Mouse (Mus musculus): ENCODE data around the gene AI837181. TPM values are rescaled to one million over a fixed set of nuclear protein-coding genes. Genes with fewer than 3 reads are reported as not detected.
A peak's percentile ranks its signal among the peaks of the same experiment; 100 is the strongest.

AI837181 gene
- polyA plus RNA-seq, 1 experiment from 2014 or later = 50.8 TPM

DNA sequence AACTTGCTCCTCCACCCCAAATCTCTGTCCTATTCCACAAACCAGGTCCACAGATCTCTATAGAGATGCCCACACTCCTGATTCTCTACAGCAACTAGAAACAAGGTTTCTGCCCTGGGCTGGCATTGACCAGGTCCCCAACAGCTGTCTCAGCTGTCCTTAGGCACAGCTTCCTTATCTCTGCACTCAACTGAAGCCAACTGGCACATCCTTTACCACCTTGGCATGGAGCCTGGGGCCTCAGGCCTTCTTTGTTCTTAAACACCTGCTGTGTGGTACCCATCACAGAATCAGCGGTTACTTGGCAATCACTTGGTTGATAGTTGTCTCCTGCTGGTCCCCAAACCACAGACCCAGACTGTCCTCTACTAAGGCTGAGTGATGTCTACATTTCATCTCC, 5.5 kb downstream of the AI837181 start:
- no peak for ATAC-seq (ENCODE audit: low FRiP score)
- 93% methylated on average over 1 of the region's 1 CpGs for WGBS
- H3K4me1 ChIP-seq = peaks cover 34% of the 10 kb centered on the region
- peaks cover 15% of the 10 kb centered on the region; the same call in 1 of the 2 replicates for H3K27me3 ChIP-seq
- peaks cover 14% of the 10 kb centered on the region for H3K36me3 ChIP-seq (replicated peaks)
- H3K9ac ChIP-seq = no peak overlapping the region
- no peaks in the 10 kb centered on the region for H3K9me3 ChIP-seq
- no peak overlapping the region for H3K4me2 ChIP-seq
- H3K27ac ChIP-seq = no peak overlapping the region
- H3K4me3 ChIP-seq (replicated peaks) = no peak overlapping the region

DNA sequence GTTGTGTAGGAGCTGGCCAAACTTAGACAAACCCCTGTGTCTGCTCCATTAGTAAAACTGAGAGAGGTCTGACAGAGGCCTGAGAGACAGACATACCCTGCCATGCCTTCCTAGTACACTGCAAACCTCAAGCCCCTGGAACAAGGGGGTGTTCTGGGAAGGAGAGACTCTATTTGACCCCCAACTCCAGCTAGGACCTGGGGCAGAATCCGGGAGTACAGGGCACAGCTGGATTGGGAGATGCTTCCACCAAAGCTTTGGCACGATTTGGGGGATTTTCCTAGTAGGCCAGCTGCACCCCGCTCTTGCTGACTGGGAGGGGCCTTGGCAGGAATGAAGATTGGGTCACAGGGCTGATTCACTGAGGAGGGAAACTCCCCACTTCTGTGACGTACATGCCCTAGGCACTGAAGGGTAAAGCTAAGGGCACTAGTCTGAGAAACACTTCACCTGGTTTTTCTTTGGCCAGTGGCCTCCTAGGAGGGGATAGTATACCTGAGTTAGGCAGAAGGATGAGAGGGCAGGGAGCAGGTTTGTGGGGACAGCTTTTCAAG, 7.0 kb downstream of the AI837181 start:
- Histone ChIP-seq H3K36me3 (replicated peaks) (peaks cover 4% of the 10 kb centered on the region), H3K9ac (no peak overlapping the region), H3K4me2 (no peak overlapping the region), H3K27ac (no peak overlapping the region), H3K9me3 (no peaks in the 10 kb centered on the region), H3K27me3 (peaks cover 17% of the 10 kb centered on the region; the same call in 1 of the 2 replicates), H3K4me3 (replicated peaks) (no peak overlapping the region), H3K4me1 (peaks cover 19% of the 10 kb centered on the region)
- ATAC-seq (ENCODE audit: low FRiP score) = no peak
- 79% methylated on average over 4 of the region's 4 CpGs for WGBS

DNA sequence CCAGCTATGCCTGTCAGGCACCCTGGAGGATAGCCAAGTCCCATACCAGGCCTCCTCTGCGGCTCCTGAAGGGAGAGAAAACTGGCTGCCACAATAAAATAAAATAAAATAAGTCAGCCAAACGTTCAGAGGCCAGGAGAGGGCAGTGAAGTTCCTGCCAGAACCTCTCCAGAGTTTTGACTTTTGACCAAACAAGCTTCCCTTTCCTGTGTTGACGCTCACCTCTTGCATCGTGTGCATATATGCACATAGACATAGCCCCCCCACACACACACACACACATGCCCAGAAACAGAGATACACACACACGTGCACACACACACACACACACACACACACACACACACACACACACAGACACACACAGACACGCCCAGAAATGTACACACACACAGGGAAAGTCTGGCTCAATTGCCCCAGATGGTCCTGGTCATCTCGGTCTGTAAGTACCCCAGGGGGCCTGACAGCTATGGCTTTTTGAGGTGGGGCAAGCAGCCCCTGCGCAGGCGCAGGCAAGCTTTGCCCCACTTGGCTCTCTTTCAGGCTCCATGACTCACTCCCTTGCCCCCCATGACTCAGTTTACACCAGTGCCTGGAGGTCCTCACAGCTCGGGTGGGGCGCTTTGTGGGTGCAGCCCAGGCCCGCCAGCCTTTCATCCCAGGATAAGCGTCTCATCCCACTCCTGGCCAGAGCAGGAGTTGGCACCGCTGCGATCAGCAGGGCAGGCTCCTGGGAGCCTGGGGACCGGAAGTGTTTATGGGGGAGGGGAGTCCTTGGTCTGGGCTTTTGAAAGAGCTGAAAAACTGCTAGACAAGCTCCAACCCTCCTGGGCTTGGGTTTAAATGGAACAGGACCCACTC, 8.3 kb downstream of the AI837181 start:
- Histone ChIP-seq H3K4me3 (replicated peaks) (peak overlapping the region; percentile 8; the same call in 1 of the 2 replicates), H3K4me2 (peak overlapping the region; percentile 43), H3K9me3 (no peaks in the 10 kb centered on the region), H3K36me3 (replicated peaks) (no peaks in the 10 kb centered on the region), H3K27me3 (peaks cover 18% of the 10 kb centered on the region; the same call in 1 of the 2 replicates), H3K4me1 (peaks cover 12% of the 10 kb centered on the region), H3K27ac (no peak overlapping the region), H3K9ac (peak overlapping the region; percentile 2; the same call in 1 of the 2 replicates)
- no peak for ATAC-seq (ENCODE audit: low FRiP score)
- 13% methylated on average over 16 of the region's 16 CpGs for WGBS

DNA sequence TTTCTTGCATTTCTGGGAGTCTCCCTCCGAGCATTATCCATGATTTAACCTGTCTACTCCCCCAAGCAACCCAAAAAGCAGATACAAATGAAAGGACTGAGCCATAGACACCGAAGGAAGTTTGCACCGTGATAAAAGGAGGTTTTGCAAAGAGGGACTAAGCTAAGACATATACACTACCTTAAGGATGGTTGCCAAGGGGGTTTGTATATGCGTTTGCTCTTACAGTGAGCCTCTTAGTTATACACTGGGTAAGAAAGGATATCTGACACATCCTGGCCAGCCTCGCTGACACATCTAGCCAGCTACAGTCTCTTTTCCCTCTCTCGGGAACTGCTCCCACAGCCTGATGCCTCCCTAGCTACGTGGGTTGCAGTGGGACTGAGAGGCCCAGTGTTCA, 9.0 kb downstream of the AI837181 start:
- WGBS = 68% methylated on average over 7 of the region's 7 CpGs
- peaks cover 12% of the 10 kb centered on the region for H3K4me1 ChIP-seq
- no peak overlapping the region for H3K4me3 ChIP-seq (replicated peaks)
- H3K4me2 ChIP-seq = no peak overlapping the region
- no peak overlapping the region for H3K27ac ChIP-seq
- peak overlapping the region; percentile 2; the same call in 1 of the 2 replicates for H3K9ac ChIP-seq
- H3K36me3 ChIP-seq (replicated peaks) = no peaks in the 10 kb centered on the region
- H3K27me3 ChIP-seq = peaks cover 18% of the 10 kb centered on the region; the same call in 1 of the 2 replicates
- no peak for ATAC-seq (ENCODE audit: low FRiP score)
- H3K9me3 ChIP-seq = no peaks in the 10 kb centered on the region

DNA sequence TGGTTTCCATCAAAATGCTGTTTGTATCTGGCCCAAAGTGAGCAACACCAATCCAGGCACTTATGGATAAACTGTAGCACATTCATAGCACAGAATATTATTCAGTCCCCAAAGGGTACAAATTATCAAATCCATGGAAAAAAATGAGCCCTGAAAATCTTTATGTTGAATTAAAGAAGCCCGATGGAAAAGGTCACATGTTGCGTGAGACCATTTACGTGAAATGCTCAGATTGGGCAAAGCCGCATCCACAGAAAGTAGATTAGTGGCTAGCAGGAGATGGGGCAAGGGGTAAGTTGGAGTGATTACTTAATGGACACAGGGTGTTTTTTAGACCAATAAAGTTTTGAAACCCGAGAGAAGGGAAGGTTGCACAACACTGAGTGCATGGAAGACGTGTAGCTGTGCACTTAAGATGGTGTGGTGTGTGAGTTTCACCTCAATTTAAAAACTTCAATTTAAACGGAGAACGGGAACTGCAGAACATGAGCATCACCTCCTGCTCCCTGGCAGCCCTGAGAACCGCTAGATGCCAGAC, 19.5 kb downstream of the AI837181 start:
- H3K4me1 ChIP-seq = peaks cover 18% of the 10 kb centered on the region
- no peak overlapping the region for H3K4me2 ChIP-seq
- H3K4me3 ChIP-seq (replicated peaks) = no peak overlapping the region
- H3K9ac ChIP-seq = no peak overlapping the region
- peaks cover 9% of the 10 kb centered on the region; the same call in 1 of the 2 replicates for H3K9me3 ChIP-seq
- H3K27me3 ChIP-seq = peaks cover 55% of the 10 kb centered on the region
- H3K36me3 ChIP-seq (replicated peaks) = no peaks in the 10 kb centered on the region
- ATAC-seq (ENCODE audit: low FRiP score) = no peak
- H3K27ac ChIP-seq = no peak overlapping the region
- 73% methylated on average over 9 of the region's 9 CpGs for WGBS

DNA sequence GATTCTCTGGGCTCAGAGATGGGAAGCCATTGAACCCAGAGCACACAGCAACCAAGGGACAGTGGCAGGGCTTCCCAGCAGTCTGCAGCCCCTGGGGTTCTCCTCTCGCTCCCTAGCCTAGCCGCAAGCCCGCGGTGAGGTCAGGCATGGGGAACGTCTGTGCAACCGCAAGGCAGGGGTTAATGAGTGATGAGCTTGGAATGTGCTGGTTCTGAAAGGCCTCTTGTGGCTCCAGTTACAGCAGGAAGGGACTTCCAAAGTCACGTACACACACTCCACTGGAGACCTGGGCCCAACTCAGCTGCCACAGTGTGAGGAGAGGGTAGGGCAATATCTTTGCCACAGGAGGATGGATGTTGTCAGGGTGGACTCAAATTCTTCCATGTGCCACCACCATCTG, 20.0 kb downstream of the AI837181 start:
- 35% methylated on average over 7 of the region's 7 CpGs for WGBS
- Histone ChIP-seq H3K4me3 (replicated peaks) (no peak overlapping the region), H3K27me3 (peaks cover 61% of the 10 kb centered on the region), H3K27ac (no peak overlapping the region), H3K9me3 (peaks cover 9% of the 10 kb centered on the region; the same call in 1 of the 2 replicates), H3K9ac (no peak overlapping the region), H3K36me3 (replicated peaks) (no peaks in the 10 kb centered on the region), H3K4me1 (peaks cover 18% of the 10 kb centered on the region), H3K4me2 (no peak overlapping the region)
- no peak for ATAC-seq (ENCODE audit: low FRiP score)

DNA sequence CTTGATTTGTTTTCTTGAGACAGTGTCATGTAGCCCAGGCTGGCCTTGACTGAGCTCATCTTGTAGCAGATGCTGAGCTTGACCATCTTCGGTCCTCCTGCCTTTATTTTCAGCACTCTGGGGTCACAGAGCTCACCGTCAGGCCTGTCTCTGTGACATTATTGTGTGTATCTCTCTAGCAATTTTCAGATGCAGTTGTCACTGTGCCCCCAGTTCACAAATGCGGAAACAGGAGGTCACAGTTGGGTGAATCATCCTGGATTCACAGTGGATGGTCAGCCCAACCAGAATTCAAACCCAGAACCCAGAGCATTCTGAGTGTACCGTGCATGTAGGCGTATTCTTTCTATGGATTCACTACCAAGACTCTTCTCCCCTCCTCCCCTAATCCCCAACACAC, 20.8 kb downstream of the AI837181 start:
- H3K9me3 ChIP-seq = peaks cover under 1% of the 10 kb centered on the region; the same call in 1 of the 2 replicates
- H3K36me3 ChIP-seq (replicated peaks) = no peaks in the 10 kb centered on the region
- no peak overlapping the region for H3K4me2 ChIP-seq
- no peak overlapping the region for H3K27ac ChIP-seq
- 89% methylated on average over 5 of the region's 5 CpGs for WGBS
- H3K4me1 ChIP-seq = peaks cover 18% of the 10 kb centered on the region
- H3K9ac ChIP-seq = no peak overlapping the region
- no peak for ATAC-seq (ENCODE audit: low FRiP score)
- H3K4me3 ChIP-seq (replicated peaks) = no peak overlapping the region
- H3K27me3 ChIP-seq = peaks cover 69% of the 10 kb centered on the region

DNA sequence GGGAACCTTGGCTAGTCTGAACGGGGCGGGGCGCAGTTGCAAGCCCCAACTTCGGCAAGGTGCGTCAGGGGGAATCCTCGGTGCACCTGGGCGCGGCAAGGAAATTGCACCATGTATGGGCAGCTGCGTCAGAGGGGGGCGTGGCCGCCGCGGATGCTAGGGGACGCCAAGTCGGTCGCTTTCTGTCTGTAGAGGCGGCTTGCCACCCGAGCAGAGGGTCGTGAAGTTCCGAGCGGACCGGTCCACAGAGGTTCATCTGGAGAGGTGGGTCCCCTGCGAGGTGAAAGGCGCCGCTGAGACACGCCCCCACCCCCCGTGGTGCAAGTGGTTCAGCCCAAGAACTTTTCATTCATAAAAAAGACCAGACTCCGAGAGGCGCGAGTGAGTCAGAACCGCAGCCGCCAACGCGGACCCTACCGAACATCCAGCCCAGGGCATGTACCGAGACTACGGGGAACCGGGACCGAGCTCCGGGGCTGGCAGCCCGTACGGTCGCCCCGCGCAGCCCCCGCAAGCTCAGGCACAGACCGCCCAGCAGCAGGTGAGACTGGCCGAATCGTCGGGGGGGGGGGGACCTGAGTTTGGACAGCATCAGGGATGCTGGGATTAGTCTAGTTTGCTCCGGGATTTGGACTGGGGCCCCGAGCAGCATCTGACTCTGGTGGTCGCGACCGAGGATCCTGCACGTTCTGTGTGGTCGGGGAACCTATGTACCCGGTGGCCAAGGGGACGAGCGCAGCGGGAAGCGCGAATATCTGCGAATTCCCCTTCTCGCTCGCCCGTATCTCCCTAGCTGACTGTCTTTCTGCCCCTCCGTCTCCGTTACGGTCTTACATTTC, 22.8 kb downstream of the AI837181 start, which contains the start of gene Fosl1:
TSS of gene Fosl1 (plus strand) at position 33 of the 839 bp plus-strand sequence.
- peaks cover 78% of the 10 kb centered on the region for H3K27me3 ChIP-seq
- 1% methylated on average over 70 of the region's 70 CpGs for WGBS
- no peaks in the 10 kb centered on the region for H3K9me3 ChIP-seq
- ATAC-seq (ENCODE audit: low FRiP score) = peak; percentile 55; the same call in 1 of the 2 replicates
- H3K36me3 ChIP-seq (replicated peaks) = no peaks in the 10 kb centered on the region
- peak within 1 kb of the TSS; percentile 51 for H3K4me3 ChIP-seq (replicated peaks)
- no peak within 1 kb of the TSS for H3K27ac ChIP-seq
- H3K4me1 ChIP-seq = peaks cover 18% of the 10 kb centered on the region
- peak within 1 kb of the TSS; percentile 63 for H3K9ac ChIP-seq
- H3K4me2 ChIP-seq = peak within 1 kb of the TSS; percentile 86

DNA sequence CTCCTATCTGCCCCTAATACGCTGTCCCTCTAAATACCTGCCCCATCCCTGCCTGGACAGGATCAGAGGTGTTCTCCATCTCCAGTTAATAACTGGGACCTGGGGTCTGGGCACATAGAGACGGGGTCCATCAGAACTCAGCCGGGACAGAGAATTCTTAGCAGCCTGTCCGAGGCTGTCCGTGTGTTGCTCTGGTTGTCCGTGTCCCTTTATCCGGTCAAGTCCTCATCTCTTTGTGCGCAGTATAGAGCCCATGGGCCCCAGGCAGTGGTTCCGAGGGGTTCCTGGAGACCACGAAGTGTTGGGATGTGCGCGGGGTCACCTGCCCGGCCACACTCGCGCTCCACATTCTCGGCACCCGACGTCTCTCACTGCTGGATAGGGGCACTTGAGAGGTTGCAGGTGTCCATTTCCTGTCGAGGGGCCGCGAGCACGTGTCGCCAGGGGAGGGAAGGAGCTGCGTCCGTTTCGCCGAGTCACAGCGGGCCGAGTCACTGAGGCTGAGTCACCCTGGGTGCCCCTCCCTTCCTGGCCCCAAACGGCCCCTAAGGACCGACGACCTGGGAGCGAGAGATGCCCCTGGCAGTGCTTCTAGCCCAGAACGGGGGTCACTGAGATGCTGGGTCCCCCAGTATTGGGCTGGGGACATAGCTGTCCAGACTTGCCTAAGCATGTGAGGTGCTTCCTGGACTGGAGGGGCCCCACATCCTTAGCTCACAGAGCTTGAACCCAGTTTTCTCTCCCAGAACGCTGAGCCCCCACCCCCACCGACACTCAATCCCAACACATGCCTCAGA, 23.6 kb downstream of the AI837181 start:
- WGBS = 7% methylated on average over 36 of the region's 36 CpGs

DNA sequence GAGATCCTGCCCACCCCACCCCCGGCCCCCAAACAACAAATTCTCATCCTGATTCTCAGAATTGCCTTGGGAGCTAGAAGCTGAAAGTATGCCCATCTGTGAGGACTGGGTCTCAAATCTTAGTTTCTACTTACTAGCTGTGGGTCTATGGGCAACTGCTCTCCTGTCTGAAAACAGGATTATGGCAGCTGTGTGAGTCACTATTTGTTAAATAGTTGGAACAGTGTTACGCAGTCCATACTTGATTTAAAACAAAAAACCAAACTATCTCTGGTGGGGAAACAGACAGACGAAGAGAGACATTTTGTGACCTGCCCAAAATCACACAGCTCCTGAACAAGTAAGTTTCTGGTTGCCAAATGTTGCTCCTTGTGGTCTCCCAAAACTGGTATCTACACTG, 24.7 kb downstream of the AI837181 start:
- WGBS = 91% methylated on average over 3 of the region's 3 CpGs
- no peak for ATAC-seq (ENCODE audit: low FRiP score)
- Histone ChIP-seq H3K27ac (no peak overlapping the region), H3K9me3 (no peaks in the 10 kb centered on the region), H3K9ac (no peak overlapping the region), H3K4me1 (peaks cover 18% of the 10 kb centered on the region), H3K4me3 (replicated peaks) (no peak overlapping the region), H3K4me2 (no peak overlapping the region), H3K36me3 (replicated peaks) (peaks cover 8% of the 10 kb centered on the region; the same call in 1 of the 2 replicates), H3K27me3 (peaks cover 72% of the 10 kb centered on the region)

More for the DNA sequence above, 23.6 kb downstream of the AI837181 start:
- Histone ChIP-seq H3K4me1 (peaks cover 18% of the 10 kb centered on the region), H3K4me3 (replicated peaks) (peak overlapping the region; percentile 51), H3K36me3 (replicated peaks) (no peaks in the 10 kb centered on the region), H3K27ac (no peak overlapping the region), H3K4me2 (peak overlapping the region; percentile 86), H3K9ac (0 out of 2 replicates have a peak overlapping the region, but pooled peaks have one; percentile 63), H3K27me3 (peaks cover 78% of the 10 kb centered on the region), H3K9me3 (no peaks in the 10 kb centered on the region)
- ATAC-seq (ENCODE audit: low FRiP score) = no peak

DNA sequence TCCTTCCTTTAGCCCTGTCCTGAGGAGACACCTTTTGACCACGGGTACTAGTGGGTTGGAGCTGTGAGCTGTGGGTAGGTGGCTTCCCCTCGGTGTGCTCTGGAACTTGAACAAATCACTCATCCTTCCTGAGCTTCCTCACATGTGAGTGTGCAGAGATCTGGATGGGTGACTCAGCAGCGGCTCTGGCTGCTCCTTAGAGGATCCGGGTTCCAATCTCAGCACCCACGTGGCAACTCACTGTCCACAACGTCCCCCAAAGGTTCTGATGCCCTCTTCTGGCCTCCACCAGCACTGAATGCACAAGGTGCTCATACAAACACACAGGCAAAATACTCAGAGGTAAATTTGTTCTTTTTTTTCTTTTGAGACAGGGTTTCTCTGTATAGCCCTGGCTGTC, 26.8 kb downstream of the AI837181 start:
- Histone ChIP-seq H3K4me1 (peaks cover 39% of the 10 kb centered on the region), H3K9me3 (no peaks in the 10 kb centered on the region), H3K27me3 (peaks cover 56% of the 10 kb centered on the region), H3K9ac (no peak overlapping the region), H3K4me2 (no peak overlapping the region), H3K36me3 (replicated peaks) (peaks cover 11% of the 10 kb centered on the region; the same call in 1 of the 2 replicates), H3K27ac (no peak overlapping the region), H3K4me3 (replicated peaks) (no peak overlapping the region)
- WGBS = 89% methylated on average over 6 of the region's 6 CpGs
- ATAC-seq (ENCODE audit: low FRiP score) = no peak

Measured in forebrain, embryonic 12.5 days (tissue).